Mouse (Mus musculus) layer of hippocampus, adult 18-20 months (tissue): Measurements from ENCODE around the gene Egln2. TPM values are rescaled to one million over a fixed set of nuclear protein-coding genes. Genes with fewer than 3 reads are reported as not detected.

Source experiments
- DNase-seq, 2 experiments: peaks; one replicate each; pipeline ENCODE4 v3.0.0; 2022; ENCODE audit warnings: low spot score in 2 of 2
- microRNA-seq, 2 experiments: library from miRNA; unstranded; fragments of <30 nt; microRNA quantifications; one replicate each; pipeline ENCODE4 v1.2.0; 2021
- total RNA-seq, 2 experiments: library from RNA; stranded (reverse); gene quantifications; 2 replicates each; pipeline ENCODE4 v1.2.3; 2021

Gene Egln2
- total RNA-seq, 2 experiments from 2014 or later = 106 to 110 TPM

DNA sequence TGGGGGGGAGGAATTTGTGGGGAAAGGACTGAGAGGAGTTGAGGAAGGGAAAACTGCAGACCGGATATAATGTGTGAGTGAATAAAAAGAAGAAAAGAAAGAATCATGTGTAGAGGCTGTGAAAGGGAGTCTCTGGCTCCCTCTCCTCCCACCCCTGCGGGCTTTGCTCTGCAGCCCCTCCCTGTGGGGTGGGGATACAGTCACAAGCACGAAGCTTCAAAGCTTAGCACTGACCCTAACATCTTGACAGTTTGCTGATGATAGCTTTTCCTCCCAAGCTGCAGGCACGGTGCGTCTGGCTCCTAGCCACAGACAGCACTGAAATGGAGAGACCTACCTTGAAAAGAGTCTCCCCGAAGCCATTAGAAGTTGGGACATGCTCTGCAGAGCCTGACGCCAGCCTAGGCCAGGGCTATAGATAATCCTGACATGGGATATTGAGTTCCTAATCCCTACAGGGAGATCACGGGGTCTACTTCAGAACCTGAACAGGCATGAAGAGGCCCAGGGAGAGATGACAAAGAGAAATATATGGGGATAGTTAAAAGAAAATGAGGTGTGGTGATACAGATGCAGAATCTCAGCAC lies 30.1 kb downstream of the Egln2 start:
- no peak for DNase-seq

GRCm38 (mm10) chr7:27133757-27134156 lies 32.8 kb downstream of the Egln2 start:
- DNase-seq = no peak

DNA sequence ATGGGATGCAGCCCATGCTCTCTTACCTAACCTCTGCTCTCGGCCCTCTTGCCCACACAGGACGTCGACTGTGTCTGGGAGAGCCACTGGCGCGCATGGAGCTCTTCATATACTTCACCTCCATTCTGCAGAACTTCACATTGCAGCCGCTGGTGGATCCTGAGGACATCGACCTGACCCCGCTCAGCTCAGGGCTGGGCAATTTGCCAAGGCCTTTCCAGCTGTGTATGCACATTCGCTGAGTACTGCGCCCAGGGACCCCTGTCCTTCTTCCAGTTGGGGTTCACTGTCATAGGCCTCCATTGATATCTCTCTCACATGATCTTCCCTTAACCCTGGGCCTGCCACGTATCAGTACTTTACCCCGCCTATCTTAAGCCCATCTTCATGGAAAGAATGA lies 33.4 kb downstream of the Egln2 start:
- no peak for DNase-seq

- peak in 1 of 2 experiments; percentile 73 for DNase-seq
These were observed 34.0 kb downstream of the Egln2 start for GRCm38 (mm10) chr7:27132588-27132987.

GRCm38 (mm10) chr7:27131387-27131786 lies 35.2 kb downstream of the Egln2 start:
- DNase-seq = no peak

DNA sequence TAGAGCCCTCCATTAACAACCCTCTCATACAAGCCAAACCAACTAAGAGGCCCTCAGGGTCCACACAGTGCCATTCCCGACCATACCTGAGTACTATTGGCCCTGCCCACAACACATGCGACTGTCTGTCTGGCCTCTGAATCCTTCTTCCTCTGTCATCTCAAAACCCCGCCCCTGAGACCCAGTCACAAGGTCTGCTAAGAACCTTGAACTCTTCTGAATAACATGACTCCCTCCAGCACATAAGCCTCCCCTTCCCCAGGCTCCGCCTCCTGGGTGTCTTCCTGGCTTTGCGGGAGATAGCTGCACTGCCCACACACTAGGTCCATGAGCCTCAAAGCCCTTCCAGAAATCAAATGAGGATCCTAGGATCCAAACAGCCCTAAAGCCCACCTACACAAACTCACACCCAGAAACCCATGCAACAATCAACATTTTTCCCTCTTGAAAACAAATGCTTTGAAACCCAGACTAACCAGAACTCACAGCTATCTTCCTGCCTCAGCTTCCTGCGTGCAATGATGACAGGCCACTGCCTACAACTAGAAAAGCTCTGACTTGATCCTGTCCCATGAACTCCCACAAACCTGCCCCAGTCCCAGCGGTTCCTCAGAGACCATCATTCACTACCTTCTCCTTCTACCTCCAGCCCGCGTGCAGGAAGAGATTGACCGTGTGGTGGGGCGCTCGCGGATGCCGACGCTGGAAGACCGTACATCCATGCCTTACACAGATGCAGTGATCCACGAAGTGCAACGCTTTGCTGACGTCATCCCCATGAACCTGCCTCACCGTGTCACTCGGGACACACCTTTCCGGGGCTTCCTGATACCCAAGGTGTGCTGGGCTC lies 35.9 kb downstream of the Egln2 start:
- DNase-seq = no peak

DNA sequence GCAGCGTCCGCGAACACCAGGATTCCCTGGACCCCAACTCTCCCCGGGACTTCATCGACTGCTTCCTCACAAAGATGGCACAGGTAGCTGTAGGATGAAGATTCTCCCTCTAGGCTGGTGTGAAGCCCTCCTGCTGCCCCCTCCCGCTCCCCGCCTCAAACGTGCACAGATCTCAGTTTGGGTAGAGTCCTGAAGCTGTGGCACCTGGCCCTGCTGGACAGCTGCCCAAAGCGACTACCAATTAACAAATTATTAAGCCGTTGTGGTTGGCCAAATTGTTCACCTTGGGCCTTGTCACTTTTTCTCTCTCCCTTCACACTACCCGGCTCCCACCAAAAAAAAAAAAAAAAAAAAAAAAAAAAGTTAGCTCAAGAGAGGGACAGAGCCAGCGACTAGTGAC lies 36.8 kb downstream of the Egln2 start:
- DNase-seq = no peak

GRCm38 (mm10) chr7:27128946-27129345 lies 37.7 kb downstream of the Egln2 start:
- DNase-seq = no peak

DNA sequence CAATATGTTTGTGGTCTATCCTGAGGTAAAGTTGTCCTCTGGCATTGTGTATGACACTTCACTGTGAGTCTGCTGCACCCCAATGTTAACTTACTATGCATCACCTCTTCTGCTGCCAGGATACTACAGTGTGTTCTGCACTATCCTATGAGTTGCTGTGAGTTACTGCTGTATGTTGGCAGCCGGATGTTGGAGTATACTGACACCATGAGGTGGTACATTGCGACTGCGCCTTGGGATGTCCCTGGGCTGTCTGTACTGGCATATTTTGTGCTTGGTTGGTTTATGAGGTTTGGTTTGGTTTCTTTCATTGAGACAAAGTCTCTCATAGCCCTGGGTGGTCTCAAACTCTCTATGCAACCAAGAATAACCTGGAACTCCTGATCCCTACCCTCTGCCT lies 38.4 kb downstream of the Egln2 start:
- DNase-seq = peak; percentile 30 to 66

GRCm38 (mm10) chr7:27124969-27125368 lies 41.6 kb downstream of the Egln2 start:
- no peak for DNase-seq

GRCm38 (mm10) chr7:27124305-27124832 lies 42.2 kb downstream of the Egln2 start:
- DNase-seq = no peak

- no peak for DNase-seq
These were observed 46.9 kb downstream of the Egln2 start, which contains the start of gene Cyp2f2 for GRCm38 (mm10) chr7:27119676-27120075. TSS of gene Cyp2f2 (plus strand) at chr7:27119909.

GRCm38 (mm10) chr7:27118033-27118511 lies 48.5 kb downstream of the Egln2 start:
- no peak for DNase-seq

DNA sequence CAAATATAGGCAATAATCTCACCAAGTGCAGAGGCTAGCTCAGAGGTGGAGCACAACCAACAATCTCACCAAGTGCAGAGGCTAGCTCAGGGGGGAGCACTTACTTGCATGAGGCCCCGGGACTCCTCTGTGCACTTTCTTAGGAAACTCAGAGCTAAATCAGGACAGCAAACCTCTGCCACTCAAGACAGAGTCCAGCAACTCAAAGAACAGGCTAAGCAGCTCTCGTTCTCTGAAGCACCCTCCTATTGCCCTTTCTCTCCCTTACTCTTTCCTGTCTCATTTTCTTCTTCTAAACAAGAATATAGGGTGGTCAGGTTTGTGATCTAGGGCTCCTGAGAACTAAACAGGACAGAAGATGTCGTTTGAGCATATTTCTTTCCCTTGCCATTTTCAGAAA lies 54.6 kb downstream of the Egln2 start:
- no peak for DNase-seq

- DNase-seq = no peak
These were observed 55.6 kb downstream of the Egln2 start for GRCm38 (mm10) chr7:27111038-27111437.

DNA sequence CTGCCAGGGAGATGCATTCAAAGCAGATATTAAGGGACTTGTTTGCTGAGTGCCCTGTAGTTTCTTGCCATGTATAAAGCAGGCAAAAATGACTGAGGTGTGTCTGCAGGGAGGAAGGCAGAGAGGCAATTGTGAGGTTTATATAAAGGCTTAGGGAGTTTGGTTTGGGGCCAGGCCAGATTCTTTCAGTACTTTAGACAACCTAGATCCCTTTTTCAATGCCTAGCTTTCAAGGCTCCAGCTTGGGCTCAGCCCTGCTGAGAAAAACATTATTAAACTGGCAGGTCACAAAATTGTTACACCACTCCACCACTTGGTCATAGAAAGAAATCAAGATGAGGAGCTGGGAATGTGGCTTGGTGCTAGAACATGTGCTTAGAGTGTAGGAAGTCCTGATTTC lies 56.3 kb downstream of the Egln2 start:
- DNase-seq = no peak

Small RNAs within 50 kb of the gene (microRNA-seq; reads per million reads assigned to microRNA genes)
- gene Mir1191 (0 reads per million in 2 experiments), gene Mir3101 (0.20 to 0.25 reads per million in 2 experiments)

Other genes starting within 250 kb of the Egln2 start
- not detected for gene Cyp2a22, start 227.4 kb downstream of the Egln2 start, total RNA-seq
- gene Cyp2a12, start 137.7 kb downstream of the Egln2 start, total RNA-seq = not detected
- gene Cyp2f2, start 46.9 kb downstream of the Egln2 start, total RNA-seq = not detected
- not detected for gene Cyp2t4, start 13.1 kb downstream of the Egln2 start, total RNA-seq
- gene Rab4b, start 12.1 kb upstream of the Egln2 start, total RNA-seq = 10 to 100 TPM; 88.4 to 94.7 TPM
- not detected for gene Gm21983, start 14.3 kb upstream of the Egln2 start, total RNA-seq
- 1 to 10 TPM in 1 of 2 experiments, under 1 TPM in 1; 0.62 to 2.0 TPM for gene Mia, start 14.4 kb upstream of the Egln2 start, total RNA-seq
- 10 to 100 TPM; 20.6 to 23.8 TPM for gene BC024978, start 29.0 kb upstream of the Egln2 start, total RNA-seq
- 10 to 100 TPM; 90.9 to 95.3 TPM for gene Snrpa, start 29.5 kb upstream of the Egln2 start, total RNA-seq
- 10 to 100 TPM; 10.6 TPM for gene Itpkc, start 61.9 kb upstream of the Egln2 start, total RNA-seq
- gene Coq8b, start 66.2 kb upstream of the Egln2 start, total RNA-seq = 10 to 100 TPM; 32.7 to 40.7 TPM
- gene Numbl, start 91.6 kb upstream of the Egln2 start, total RNA-seq = 100 to 1,000 TPM; 141 to 149 TPM
- gene Ltbp4, start 170.9 kb upstream of the Egln2 start, total RNA-seq = 10 to 100 TPM; 43.9 to 47.5 TPM
- 10 to 100 TPM; 25.8 to 28.2 TPM for gene Shkbp1, start 189.2 kb upstream of the Egln2 start, total RNA-seq
- gene Gm20479, start 190.6 kb upstream of the Egln2 start, total RNA-seq = not detected